Mouse (Mus musculus) kidney, postnatal 0 days (tissue): ENCODE measurements around the gene Bbs9. TPM values are rescaled to one million over a fixed set of nuclear protein-coding genes. Genes with fewer than 3 reads are reported as not detected.

ENCODE experiments used
- ATAC-seq: fragments of 200-750 bp; cut with Nextera tagmentation; replicated peaks from 2 replicates; pipeline ENCODE4 v1.8.0; 2017; ENCODE audit warnings: low read depth, moderate number of reproducible peaks, moderate TSS enrichment, moderate library complexity; ENCODE audit not compliant: low FRiP score
- DNase-seq: peaks from one replicate; pipeline ENCODE4 v3.0.0-alpha.2; 2016; ENCODE audit warnings: low spot score
- H3K27ac ChIP-seq: fragments of 300-500 bp; sonication (generic); 2 replicates; pipeline ENCODE4 v1.5.1; 2014; ENCODE audit warnings: mild to moderate bottlenecking
- H3K27me3 ChIP-seq: fragments of 300-500 bp; sonication (generic); 2 replicates; pipeline ENCODE4 v1.6.1; 2014; ENCODE audit warnings: low read length, mixed read lengths; ENCODE audit not compliant: insufficient read depth
- H3K36me3 ChIP-seq: fragments of 300-500 bp; sonication (generic); 2 replicates; pipeline ENCODE4 v1.6.1; 2014; ENCODE audit warnings: low read length, mixed read lengths; ENCODE audit not compliant: insufficient read depth
- H3K4me1 ChIP-seq: fragments of 300-500 bp; sonication (generic); replicated peaks from 2 replicates; pipeline ENCODE4 v1.6.1; 2014; ENCODE audit warnings: antibody characterized with exemption, low read length, mixed read lengths; ENCODE audit not compliant: insufficient read depth
- H3K4me2 ChIP-seq: fragments of 300-500 bp; sonication (generic); 2 replicates; pipeline ENCODE4 v1.6.1; 2014; ENCODE audit warnings: mild to moderate bottlenecking, low read length, moderate library complexity, mixed read lengths
- H3K4me3 ChIP-seq: fragments of 300-500 bp; sonication (generic); replicated peaks from 2 replicates; pipeline ENCODE4 v1.5.1; 2014; ENCODE audit warnings: low read depth, low read length
- H3K9ac ChIP-seq: fragments of 300-500 bp; sonication (generic); 2 replicates; pipeline ENCODE4 v1.6.1; 2014; ENCODE audit warnings: low read depth, low read length
- H3K9me3 ChIP-seq: fragments of 300-500 bp; sonication (generic); replicated peaks from 2 replicates; pipeline ENCODE4 v1.6.1; 2016; ENCODE audit warnings: low read length, inconsistent platforms, mixed read lengths
- CTCF ChIP-seq: IDR thresholded peaks from 2 replicates; pipeline ENCODE4 v1.5.1; 2016; ENCODE audit warnings: antibody characterized with exemption, low read depth, mild to moderate bottlenecking, moderate library complexity
- WGBS: fragments of 180-500 bp; shearing (Covaris S2); extraction: QIAGEN DNeasy Blood & Tissue Kit; methylation state at CpG from one replicate; pipeline ENCODE4 v1.1.7; 2014; 5-methylcytosine and 5-hydroxymethylcytosine counted together
- polyA plus RNA-seq: library from polyadenylated mRNA; unstranded; fragments of >200 nt; fragmentation: Nextera tagmentation; extraction: Ambion mirVana; gene quantifications from 2 replicates; pipeline ENCODE4 v1.2.1, GENCODE M21; 2015

Bbs9 gene
- polyA plus RNA-seq, 1 experiment from 2014 or later = 10.1 TPM

GRCm38 (mm10) chr9:22805981-22806380 lies 330.5 kb downstream of the Bbs9 start:
- DNase-seq (no peak), ATAC-seq (no peak)
- no peak for TF ChIP-seq CTCF
- no peaks in the 10 kb centered on the region for H3K36me3 ChIP-seq
- H3K27ac ChIP-seq = no peak overlapping the region
- no peak overlapping the region for H3K4me2 ChIP-seq
- no peaks in the 10 kb centered on the region for H3K4me1 ChIP-seq
- 83% methylated on average over 1 of the region's 1 CpGs for WGBS
- no peak overlapping the region for H3K4me3 ChIP-seq
- H3K9ac ChIP-seq = no peak overlapping the region
- H3K27me3 ChIP-seq = no peaks in the 10 kb centered on the region
- no peaks in the 10 kb centered on the region for H3K9me3 ChIP-seq

- Histone ChIP-seq H3K9ac (no peak overlapping the region), H3K27ac (no peak overlapping the region), H3K4me1 (no peaks in the 10 kb centered on the region), H3K36me3 (no peaks in the 10 kb centered on the region), H3K4me2 (no peak overlapping the region), H3K4me3 (no peak overlapping the region), H3K27me3 (no peaks in the 10 kb centered on the region), H3K9me3 (no peaks in the 10 kb centered on the region)
- TF ChIP-seq CTCF = no peak
- ATAC-seq (no peak), DNase-seq (no peak)
- 57% methylated on average over 5 of the region's 5 CpGs for WGBS
Measured at GRCm38 (mm10) chr9:22806494-22806893, 331.0 kb downstream of the Bbs9 start.

- no peak for TF ChIP-seq CTCF
- WGBS = 80% methylated on average over 5 of the region's 5 CpGs
- no peak overlapping the region for H3K9ac ChIP-seq
Measured at GRCm38 (mm10) chr9:22807693-22808092, 332.2 kb downstream of the Bbs9 start.

GRCm38 (mm10) chr9:22809621-22810126 lies 334.2 kb downstream of the Bbs9 start:
- no peak for TF ChIP-seq CTCF
- no peak for ATAC-seq
- no peaks in the 10 kb centered on the region for H3K4me1 ChIP-seq
- no peak overlapping the region for H3K9ac ChIP-seq
- H3K4me2 ChIP-seq = no peak overlapping the region
- WGBS = 87% methylated on average over 4 of the region's 4 CpGs
- no peaks in the 10 kb centered on the region for H3K36me3 ChIP-seq
- no peaks in the 10 kb centered on the region for H3K9me3 ChIP-seq
- H3K4me3 ChIP-seq = no peak overlapping the region
- H3K27me3 ChIP-seq = no peaks in the 10 kb centered on the region
- H3K27ac ChIP-seq = no peak overlapping the region
- no peak for DNase-seq

More at GRCm38 (mm10) chr9:22807693-22808092, 332.2 kb downstream of the Bbs9 start:
- Histone ChIP-seq H3K27me3 (no peaks in the 10 kb centered on the region), H3K4me1 (no peaks in the 10 kb centered on the region), H3K4me2 (no peak overlapping the region), H3K4me3 (no peak overlapping the region), H3K27ac (no peak overlapping the region), H3K9me3 (no peaks in the 10 kb centered on the region), H3K36me3 (no peaks in the 10 kb centered on the region)
- ATAC-seq = no peak
- no peak for DNase-seq

GRCm38 (mm10) chr9:22810454-22810853 lies 334.9 kb downstream of the Bbs9 start:
- ATAC-seq (no peak), DNase-seq (no peak)
- Histone ChIP-seq H3K9ac (no peak overlapping the region), H3K4me2 (no peak overlapping the region), H3K9me3 (no peaks in the 10 kb centered on the region), H3K4me3 (no peak overlapping the region), H3K36me3 (no peaks in the 10 kb centered on the region), H3K27ac (no peak overlapping the region), H3K27me3 (no peaks in the 10 kb centered on the region), H3K4me1 (no peaks in the 10 kb centered on the region)
- no peak for TF ChIP-seq CTCF
- 85% methylated on average over 8 of the region's 8 CpGs for WGBS

- Histone ChIP-seq H3K9ac (no peak overlapping the region), H3K4me3 (no peak overlapping the region), H3K4me2 (no peak overlapping the region), H3K4me1 (no peaks in the 10 kb centered on the region), H3K27me3 (no peaks in the 10 kb centered on the region), H3K36me3 (no peaks in the 10 kb centered on the region), H3K27ac (no peak overlapping the region), H3K9me3 (no peaks in the 10 kb centered on the region)
- no peak for TF ChIP-seq CTCF
- WGBS = 86% methylated on average over 2 of the region's 2 CpGs
- ATAC-seq = no peak
- no peak for DNase-seq
Measured at GRCm38 (mm10) chr9:22811931-22812330, 336.4 kb downstream of the Bbs9 start.
